Mouse (Mus musculus): ENCODE measurements around the gene Pxdn. TPM values are rescaled to one million over a fixed set of nuclear protein-coding genes. Genes with fewer than 3 reads are reported as not detected.

The Pxdn gene
- total and polyA plus RNA-seq, 3 experiments, result 0.04 to 0.21 (median 0.14) TPM

DNA sequence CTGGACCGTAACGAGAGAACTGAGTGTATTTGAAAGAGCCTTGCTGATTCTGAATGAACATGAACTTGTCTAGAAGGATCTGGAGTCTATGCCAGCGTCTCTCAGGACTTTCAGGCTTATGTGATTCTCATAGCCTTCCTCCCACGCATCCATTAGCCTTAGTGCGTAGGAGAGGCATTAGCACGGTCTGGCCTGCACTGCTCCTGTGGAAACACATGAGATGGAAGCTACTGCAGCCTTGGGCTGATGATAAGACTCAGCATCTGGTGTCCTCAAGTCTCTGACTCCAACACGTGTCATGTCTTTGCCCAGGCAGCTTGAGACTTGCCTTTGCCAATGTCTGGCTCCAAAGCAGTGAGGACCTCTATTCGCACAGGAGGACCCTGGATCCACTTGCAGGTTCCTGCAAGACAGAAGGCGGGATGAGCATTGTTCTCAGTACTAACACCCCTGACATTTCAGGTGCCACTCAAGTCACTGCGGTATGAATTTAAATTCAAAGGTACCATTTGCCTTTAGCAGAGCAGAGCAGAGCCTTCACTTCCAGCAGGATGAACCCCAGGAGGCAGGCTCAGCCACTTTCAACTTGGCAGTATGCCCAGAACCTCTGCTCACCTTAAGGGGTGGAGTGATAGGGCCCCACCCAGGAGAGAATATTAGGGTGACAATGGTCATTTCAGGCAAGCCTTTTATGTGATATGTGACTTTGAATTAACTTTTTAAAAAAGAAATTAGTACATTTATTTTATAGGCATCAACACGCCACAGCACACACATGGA, 117.5 kb downstream of the Pxdn start:
- Histone ChIP-seq H3K4me3 (replicated peaks in 1 of 3; ENCODE audit: low read depth in 2 of 3, low read length in 2 of 3, poor library complexity in 1 of 3) (no peak overlapping the region), H3K9me3 (replicated peaks; ENCODE audit: low read length) (no peaks in the 10 kb centered on the region), H3K79me2 (replicated peaks; ENCODE audit: control insufficient read depth, extremely low read depth, insufficient read depth, poor library complexity, severe bottlenecking) (no peaks in the 10 kb centered on the region), H3K4me2 (ENCODE audit: insufficient read depth, low read depth, poor library complexity, severe bottlenecking) (no peak overlapping the region), H3K27me3 (replicated peaks) (no peaks in the 10 kb centered on the region), H3K36me3 (replicated peaks in 1 of 2; ENCODE audit: control insufficient read depth in 1 of 2, insufficient read depth in 1 of 2, low read length in 1 of 2) (no peaks in the 10 kb centered on the region), H3K27ac (ENCODE audit: insufficient read depth, low read depth) (no peak overlapping the region), H3K4me1 (ENCODE audit: control insufficient read depth in 1 of 2, insufficient read depth in 2 of 2) (peaks cover 0 to 3% of the 10 kb centered on the region in 2 experiments; a peak in 2 of 4 replicates), H3K9ac (ENCODE audit: insufficient read depth, low read depth) (no peak overlapping the region)
- TF ChIP-seq ZMIZ1 (IDR thresholded peaks at IDR 0.05; ENCODE audit: low read depth, low read length), result no peak
- no peak for TF ChIP-seq USF1 (IDR thresholded peaks at IDR 0.05; ENCODE audit: low read depth, low read length)
- TF ChIP-seq RCOR1 (conservative IDR thresholded peaks at IDR 0.05; ENCODE audit: low read depth, low read length), result no peak
- no peak for TF ChIP-seq ZC3H11A (IDR thresholded peaks at IDR 0.05; ENCODE audit: low read depth, low read length)
- no peak for TF ChIP-seq BHLHE40 (IDR thresholded peaks at IDR 0.05; ENCODE audit: low read depth, low read length)
- no peak for TF ChIP-seq CHD2 (IDR thresholded peaks at IDR 0.05; ENCODE audit: low read length)
- TF ChIP-seq POLR2AphosphoS2 (IDR thresholded peaks at IDR 0.05; ENCODE audit: low read depth, low read length), result no peak
- TF ChIP-seq NELFE (IDR thresholded peaks at IDR 0.05; ENCODE audit: low read depth, low read length), result no peak
- no peak for TF ChIP-seq CTCF (conservative IDR thresholded peaks at IDR 0.05 in 1 of 2, IDR thresholded peaks at IDR 0.05 in 1 of 2; ENCODE audit: low read depth in 2 of 2, low read length in 2 of 2)
- DNase-seq (ENCODE audit: extremely low read depth), result no peak
- in situ Hi-C loops (cut with MboI; ENCODE audit: low pct_ligation_motif_present, low pct_unique_long_range_greater_than_20kb, low sequenced_read_pairs), result no loop called here
- dilution Hi-C loops (cut with MboI; ENCODE audit: extremely low pct_ligation_motif_present, extremely low pct_unique_long_range_greater_than_20kb, low sequenced_read_pairs), result no loop called here

DNA sequence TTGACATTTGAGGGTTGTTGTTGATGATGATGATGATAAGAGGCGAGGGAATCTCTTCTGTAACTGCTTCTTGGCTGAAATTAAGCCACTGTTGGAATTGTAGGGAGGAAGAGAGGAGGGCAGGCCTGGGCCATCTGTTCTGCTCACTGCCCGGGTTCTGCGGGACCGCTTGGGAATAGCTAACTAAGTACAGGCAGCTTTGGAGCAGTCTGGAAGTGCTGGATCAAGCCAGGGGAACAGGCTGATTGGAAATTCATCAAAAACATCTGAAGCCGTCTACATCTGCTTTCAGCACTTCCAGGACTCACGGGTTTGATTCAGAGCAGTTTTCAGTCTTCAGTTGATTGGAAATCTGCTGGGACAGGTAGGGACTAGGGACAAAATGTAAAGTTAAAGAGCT, 120.6 kb downstream of the Pxdn start:
- no peaks in the 10 kb centered on the region for H3K4me1 ChIP-seq (ENCODE audit: control insufficient read depth in 1 of 2, insufficient read depth in 2 of 2)
- no peak overlapping the region for H3K4me2 ChIP-seq (ENCODE audit: insufficient read depth, low read depth, poor library complexity, severe bottlenecking)
- no peak overlapping the region for H3K27ac ChIP-seq (ENCODE audit: insufficient read depth, low read depth)
- H3K4me3 ChIP-seq (replicated peaks in 1 of 3; ENCODE audit: low read depth in 2 of 3, low read length in 2 of 3, poor library complexity in 1 of 3), result no peak overlapping the region
- H3K79me2 ChIP-seq (replicated peaks; ENCODE audit: control insufficient read depth, extremely low read depth, insufficient read depth, poor library complexity, severe bottlenecking), result no peaks in the 10 kb centered on the region
- no peaks in the 10 kb centered on the region for H3K36me3 ChIP-seq (replicated peaks in 1 of 2; ENCODE audit: control insufficient read depth in 1 of 2, insufficient read depth in 1 of 2, low read length in 1 of 2)
- H3K27me3 ChIP-seq (replicated peaks), result no peaks in the 10 kb centered on the region
- in situ Hi-C loops (cut with MboI; ENCODE audit: low pct_ligation_motif_present, low pct_unique_long_range_greater_than_20kb, low sequenced_read_pairs) (no loop called here), dilution Hi-C loops (cut with MboI; ENCODE audit: extremely low pct_ligation_motif_present, extremely low pct_unique_long_range_greater_than_20kb, low sequenced_read_pairs) (no loop called here)
- H3K9me3 ChIP-seq (replicated peaks; ENCODE audit: low read length), result no peaks in the 10 kb centered on the region
- DNase-seq (ENCODE audit: extremely low read depth), result no peak
- no peak overlapping the region for H3K9ac ChIP-seq (ENCODE audit: insufficient read depth, low read depth)
- TF ChIP-seq ETS1 (conservative IDR thresholded peaks at IDR 0.05; ENCODE audit: low read depth, low read length) (no peak), RAD21 (IDR thresholded peaks at IDR 0.05; ENCODE audit: low read depth, low read length) (no peak), RCOR1 (conservative IDR thresholded peaks at IDR 0.05; ENCODE audit: low read depth, low read length) (no peak), PAX5 (IDR thresholded peaks at IDR 0.05; ENCODE audit: low read length) (no peak), HCFC1 (IDR thresholded peaks at IDR 0.05; ENCODE audit: low read depth, low read length) (no peak), USF1 (IDR thresholded peaks at IDR 0.05; ENCODE audit: low read depth, low read length) (no peak), ZNF384 (IDR thresholded peaks at IDR 0.05; ENCODE audit: low read depth, low read length) (no peak), ELF1 (IDR thresholded peaks at IDR 0.05; ENCODE audit: low read depth, low read length) (no peak), JUND (conservative IDR thresholded peaks at IDR 0.05; ENCODE audit: low read depth, low read length) (no peak), NRF1 (IDR thresholded peaks at IDR 0.05; ENCODE audit: low read depth, low read length) (no peak), CTCF (conservative IDR thresholded peaks at IDR 0.05 in 1 of 2, IDR thresholded peaks at IDR 0.05 in 1 of 2; ENCODE audit: low read depth in 2 of 2, low read length in 2 of 2) (no peak), NELFE (IDR thresholded peaks at IDR 0.05; ENCODE audit: low read depth, low read length) (no peak), MAFK (IDR thresholded peaks at IDR 0.05; ENCODE audit: insufficient replicate concordance, low read length) (no peak), MXI1 (IDR thresholded peaks at IDR 0.05; ENCODE audit: low read depth, low read length) (no peak), GABPA (IDR thresholded peaks at IDR 0.05; ENCODE audit: insufficient replicate concordance, low read depth, low read length) (no peak), POLR2AphosphoS2 (IDR thresholded peaks at IDR 0.05; ENCODE audit: low read depth, low read length) (no peak), TBP (conservative IDR thresholded peaks at IDR 0.05; ENCODE audit: low read depth, low read length) (no peak), CHD2 (IDR thresholded peaks at IDR 0.05; ENCODE audit: low read length) (no peak), KAT2A (IDR thresholded peaks at IDR 0.05; ENCODE audit: insufficient replicate concordance, low read length) (no peak)

Measured in CH12.LX (cell line).